Mouse (Mus musculus): ENCODE measurements at regions not wholly inside any gene's neighbourhood (a gene's known extent, or its start where the extent isn't known, plus 50 kb on each side); places are given as distances from the start of the nearest gene placed in this dataset.

- WGBS, result 60% methylated on average over 7 of the region's 7 CpGs
- H3K4me2 ChIP-seq (ENCODE audit: low read length), result no peak overlapping the region
- no peak for ATAC-seq (ENCODE audit: insufficient number of reproducible peaks, insufficient read depth, low FRiP score, low read depth)
- no peak overlapping the region for H3K9ac ChIP-seq (ENCODE audit: low read length)
- no peak overlapping the region for H3K27ac ChIP-seq (replicated peaks in 1 of 2; ENCODE audit: control insufficient read depth in 1 of 2, insufficient read depth in 1 of 2, low read depth in 2 of 2, low read length in 2 of 2)
- H3K4me3 ChIP-seq (ENCODE audit: control insufficient read depth in 1 of 2, insufficient read depth in 1 of 2, low read depth in 1 of 2, low read length in 2 of 2), result no peak overlapping the region
- no peaks in the 10 kb centered on the region for H3K36me3 ChIP-seq (ENCODE audit: control insufficient read depth, insufficient read depth, low read length)
- no peaks in the 10 kb centered on the region for H3K27me3 ChIP-seq (ENCODE audit: control insufficient read depth, insufficient read depth, low read length)
- peaks cover 13% of the 10 kb centered on the region in 2 experiments; a peak in 3 of 4 replicates for H3K4me1 ChIP-seq (ENCODE audit: control insufficient read depth in 2 of 2, insufficient read depth in 2 of 2, low read length in 2 of 2)
- H3K9me3 ChIP-seq (ENCODE audit: control insufficient read depth, low read length), result no peaks in the 10 kb centered on the region
Measured at GRCm38 (mm10) chr2:105608756-105609155, 59.9 kb upstream of the Pax6 start.

- whole genome bisulfite sequencing, result 81% methylated on average over 5 of the region's 5 CpGs
- Histone ChIP-seq H3K4me1 (ENCODE audit: control insufficient read depth in 2 of 2, insufficient read depth in 2 of 2, low read length in 2 of 2) (peaks cover 7 to 8% of the 10 kb centered on the region in 2 experiments; a peak in 1 of 4 replicates), H3K4me2 (ENCODE audit: low read length) (no peak overlapping the region), H3K27me3 (ENCODE audit: control insufficient read depth, insufficient read depth, low read length) (no peaks in the 10 kb centered on the region), H3K9ac (ENCODE audit: low read length) (no peak overlapping the region), H3K27ac (replicated peaks in 1 of 2; ENCODE audit: control insufficient read depth in 1 of 2, insufficient read depth in 1 of 2, low read depth in 2 of 2, low read length in 2 of 2) (no peak overlapping the region), H3K4me3 (ENCODE audit: control insufficient read depth in 1 of 2, insufficient read depth in 1 of 2, low read depth in 1 of 2, low read length in 2 of 2) (no peak overlapping the region), H3K36me3 (ENCODE audit: control insufficient read depth, insufficient read depth, low read length) (no peaks in the 10 kb centered on the region), H3K9me3 (ENCODE audit: control insufficient read depth, low read length) (no peaks in the 10 kb centered on the region)
- no peak for ATAC-seq (ENCODE audit: insufficient number of reproducible peaks, insufficient read depth, low FRiP score, low read depth)
Measured at GRCm38 (mm10) chr2:105611014-105611413, 57.7 kb upstream of the Pax6 start.

DNA sequence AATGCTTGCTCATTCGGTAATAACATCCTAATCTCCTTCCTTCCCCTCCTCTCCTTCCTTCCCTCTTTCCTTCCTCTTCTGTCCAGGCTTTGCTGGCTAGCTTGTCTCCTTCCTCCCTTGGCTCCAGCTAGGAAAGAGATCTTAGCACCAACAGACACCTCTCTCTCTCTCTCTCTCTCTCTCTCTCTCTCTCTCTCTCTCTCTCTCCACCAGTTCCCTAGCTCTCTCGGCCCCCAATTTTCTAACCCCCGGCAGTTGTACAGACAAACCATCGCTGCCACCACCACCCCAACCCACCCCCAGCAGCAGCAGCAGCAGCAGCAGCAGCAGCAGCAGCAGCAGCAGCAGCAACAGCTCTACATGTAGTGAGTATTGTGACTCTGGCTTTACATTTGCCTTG is 57.0 kb upstream of the Pax6 start:
- no peak for ATAC-seq (ENCODE audit: insufficient number of reproducible peaks, insufficient read depth, low FRiP score, low read depth)
- H3K9me3 ChIP-seq (ENCODE audit: control insufficient read depth, low read length), result no peaks in the 10 kb centered on the region
- no peaks in the 10 kb centered on the region for H3K27me3 ChIP-seq (ENCODE audit: control insufficient read depth, insufficient read depth, low read length)
- H3K9ac ChIP-seq (ENCODE audit: low read length), result 0 out of 2 replicates have a peak overlapping the region, but pooled peaks have one; percentile 1
- peaks cover 7 to 8% of the 10 kb centered on the region in 2 experiments; a peak in 1 of 4 replicates for H3K4me1 ChIP-seq (ENCODE audit: control insufficient read depth in 2 of 2, insufficient read depth in 2 of 2, low read length in 2 of 2)
- 38% methylated on average over 4 of the region's 4 CpGs for WGBS
- H3K27ac ChIP-seq (replicated peaks in 1 of 2; ENCODE audit: control insufficient read depth in 1 of 2, insufficient read depth in 1 of 2, low read depth in 2 of 2, low read length in 2 of 2), result no peak overlapping the region
- H3K36me3 ChIP-seq (ENCODE audit: control insufficient read depth, insufficient read depth, low read length), result no peaks in the 10 kb centered on the region
- no peak overlapping the region for H3K4me3 ChIP-seq (ENCODE audit: control insufficient read depth in 1 of 2, insufficient read depth in 1 of 2, low read depth in 1 of 2, low read length in 2 of 2)
- peak overlapping the region; percentile 54; the same call in 1 of the 2 replicates for H3K4me2 ChIP-seq (ENCODE audit: low read length)

- 0 out of 2 replicates have a peak overlapping the region, but pooled peaks have one; percentile 1 for H3K9ac ChIP-seq (ENCODE audit: low read length)
- 0 out of 2 replicates have a peak, but pooled peaks have one; percentile 32 for ATAC-seq (ENCODE audit: insufficient number of reproducible peaks, insufficient read depth, low FRiP score, low read depth)
- no peaks in the 10 kb centered on the region for H3K27me3 ChIP-seq (ENCODE audit: control insufficient read depth, insufficient read depth, low read length)
- 0 out of 4 replicates have a peak overlapping the region, but pooled peaks of 1 of the 2 experiments have one; percentile 6 for H3K4me3 ChIP-seq (ENCODE audit: control insufficient read depth in 1 of 2, insufficient read depth in 1 of 2, low read depth in 1 of 2, low read length in 2 of 2)
- peak overlapping the region; percentile 54 for H3K4me2 ChIP-seq (ENCODE audit: low read length)
- WGBS, result 14% methylated on average over 21 of the region's 21 CpGs
- H3K27ac ChIP-seq (replicated peaks in 1 of 2; ENCODE audit: control insufficient read depth in 1 of 2, insufficient read depth in 1 of 2, low read depth in 2 of 2, low read length in 2 of 2), result no peak overlapping the region
- H3K36me3 ChIP-seq (ENCODE audit: control insufficient read depth, insufficient read depth, low read length), result no peaks in the 10 kb centered on the region
- H3K9me3 ChIP-seq (ENCODE audit: control insufficient read depth, low read length), result no peaks in the 10 kb centered on the region
- H3K4me1 ChIP-seq (ENCODE audit: control insufficient read depth in 2 of 2, insufficient read depth in 2 of 2, low read length in 2 of 2), result peaks cover 7 to 8% of the 10 kb centered on the region in 2 experiments; a peak in 1 of 4 replicates
Measured at GRCm38 (mm10) chr2:105612051-105612664, 56.5 kb upstream of the Pax6 start.

GRCm38 (mm10) chr2:105612706-105613105 is 56.0 kb upstream of the Pax6 start:
- H3K9me3 ChIP-seq (ENCODE audit: control insufficient read depth, low read length), result no peaks in the 10 kb centered on the region
- 0 out of 4 replicates have a peak overlapping the region, but pooled peaks of 1 of the 2 experiments have one; percentile 6 for H3K4me3 ChIP-seq (ENCODE audit: control insufficient read depth in 1 of 2, insufficient read depth in 1 of 2, low read depth in 1 of 2, low read length in 2 of 2)
- H3K4me2 ChIP-seq (ENCODE audit: low read length), result peak overlapping the region; percentile 54
- no peaks in the 10 kb centered on the region for H3K36me3 ChIP-seq (ENCODE audit: control insufficient read depth, insufficient read depth, low read length)
- ATAC-seq (ENCODE audit: insufficient number of reproducible peaks, insufficient read depth, low FRiP score, low read depth), result no peak
- H3K27ac ChIP-seq (replicated peaks in 1 of 2; ENCODE audit: control insufficient read depth in 1 of 2, insufficient read depth in 1 of 2, low read depth in 2 of 2, low read length in 2 of 2), result no peak overlapping the region
- H3K27me3 ChIP-seq (ENCODE audit: control insufficient read depth, insufficient read depth, low read length), result no peaks in the 10 kb centered on the region
- 33% methylated on average over 7 of the region's 7 CpGs for WGBS
- 0 out of 2 replicates have a peak overlapping the region, but pooled peaks have one; percentile 1 for H3K9ac ChIP-seq (ENCODE audit: low read length)
- peaks cover 7 to 8% of the 10 kb centered on the region in 2 experiments; a peak in 1 of 4 replicates for H3K4me1 ChIP-seq (ENCODE audit: control insufficient read depth in 2 of 2, insufficient read depth in 2 of 2, low read length in 2 of 2)

DNA sequence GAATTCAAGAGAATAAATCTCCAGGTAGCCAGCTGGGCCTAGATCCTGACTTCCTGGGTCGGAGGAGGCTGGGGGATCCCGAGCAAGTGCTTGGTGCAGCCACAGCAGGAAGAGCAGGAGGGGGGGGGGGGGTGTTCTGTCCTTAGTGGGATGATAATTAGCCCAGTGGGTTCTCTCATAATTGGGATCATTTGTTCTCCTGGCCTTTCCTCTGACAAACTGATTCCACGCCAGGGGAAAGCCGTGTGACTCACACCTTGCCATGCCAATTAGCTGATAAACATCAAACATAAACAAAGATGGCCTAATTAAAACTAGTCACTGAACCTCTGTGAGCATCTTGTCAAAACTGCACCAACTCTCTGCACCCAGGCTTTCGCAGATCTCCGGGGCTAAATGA is 55.5 kb upstream of the Pax6 start:
- Histone ChIP-seq H3K27me3 (ENCODE audit: control insufficient read depth, insufficient read depth, low read length) (no peaks in the 10 kb centered on the region), H3K4me1 (ENCODE audit: control insufficient read depth in 2 of 2, insufficient read depth in 2 of 2, low read length in 2 of 2) (peaks cover 7 to 8% of the 10 kb centered on the region in 2 experiments; a peak in 1 of 4 replicates), H3K9ac (ENCODE audit: low read length) (no peak overlapping the region), H3K27ac (replicated peaks in 1 of 2; ENCODE audit: control insufficient read depth in 1 of 2, insufficient read depth in 1 of 2, low read depth in 2 of 2, low read length in 2 of 2) (no peak overlapping the region), H3K4me3 (ENCODE audit: control insufficient read depth in 1 of 2, insufficient read depth in 1 of 2, low read depth in 1 of 2, low read length in 2 of 2) (no peak overlapping the region), H3K36me3 (ENCODE audit: control insufficient read depth, insufficient read depth, low read length) (no peaks in the 10 kb centered on the region), H3K9me3 (ENCODE audit: control insufficient read depth, low read length) (no peaks in the 10 kb centered on the region), H3K4me2 (ENCODE audit: low read length) (no peak overlapping the region)
- ATAC-seq (ENCODE audit: insufficient number of reproducible peaks, insufficient read depth, low FRiP score, low read depth), result no peak
- WGBS, result 73% methylated on average over 6 of the region's 6 CpGs

- no peak overlapping the region for H3K27ac ChIP-seq (replicated peaks in 1 of 2; ENCODE audit: control insufficient read depth in 1 of 2, insufficient read depth in 1 of 2, low read depth in 2 of 2, low read length in 2 of 2)
- H3K9me3 ChIP-seq (ENCODE audit: control insufficient read depth, low read length), result no peaks in the 10 kb centered on the region
- 30% methylated on average over 18 of the region's 18 CpGs for WGBS
- H3K4me3 ChIP-seq (ENCODE audit: control insufficient read depth in 1 of 2, insufficient read depth in 1 of 2, low read depth in 1 of 2, low read length in 2 of 2), result peak overlapping the region; percentile 28 to 30
- no peak for ATAC-seq (ENCODE audit: insufficient number of reproducible peaks, insufficient read depth, low FRiP score, low read depth)
- no peaks in the 10 kb centered on the region for H3K27me3 ChIP-seq (ENCODE audit: control insufficient read depth, insufficient read depth, low read length)
- H3K9ac ChIP-seq (ENCODE audit: low read length), result peak overlapping the region; percentile 52; the same call in 1 of the 2 replicates
- H3K4me2 ChIP-seq (ENCODE audit: low read length), result peak overlapping the region; percentile 63
- H3K36me3 ChIP-seq (ENCODE audit: control insufficient read depth, insufficient read depth, low read length), result no peaks in the 10 kb centered on the region
- H3K4me1 ChIP-seq (ENCODE audit: control insufficient read depth in 2 of 2, insufficient read depth in 2 of 2, low read length in 2 of 2), result peaks cover 7 to 8% of the 10 kb centered on the region in 2 experiments; a peak in 1 of 4 replicates
Measured at GRCm38 (mm10) chr2:105615891-105616733, 52.6 kb upstream of the Pax6 start.

Measured in heart, embryonic 14.5 days (tissue).